Mouse (Mus musculus) kidney, postnatal 10 days (tissue): Measurements from ENCODE around the gene Tnfsf14.

Experiments
- DNase-seq: peaks from one replicate; pipeline ENCODE4 v3.0.0; 2021; ENCODE audit warnings: mixed read lengths

Tnfsf14 gene

GRCm38 (mm10) chr17:57201841-57202724 is 8.1 kb upstream of the Tnfsf14 start:
- DNase-seq, result no peak

- no peak for DNase-seq
Measured at GRCm38 (mm10) chr17:57198252-57198651, 4.3 kb upstream of the Tnfsf14 start.

- DNase-seq, result no peak
Measured at GRCm38 (mm10) chr17:57195326-57196010, 1.5 kb upstream of the Tnfsf14 start.

GRCm38 (mm10) chr17:57194771-57195170 is 794 bp upstream of the Tnfsf14 start:
- DNase-seq, result no peak

GRCm38 (mm10) chr17:57188510-57189192 is 5.3 kb downstream of the Tnfsf14 start:
- no peak for DNase-seq

- no peak for DNase-seq
Measured at GRCm38 (mm10) chr17:57185641-57186040, 8.3 kb downstream of the Tnfsf14 start.

GRCm38 (mm10) chr17:57182871-57183270 is 11.1 kb downstream of the Tnfsf14 start:
- no peak for DNase-seq

GRCm38 (mm10) chr17:57180363-57180762 is 13.6 kb downstream of the Tnfsf14 start:
- DNase-seq, result peak; percentile 28

GRCm38 (mm10) chr17:57173351-57173750 is 20.6 kb downstream of the Tnfsf14 start:
- no peak for DNase-seq

GRCm38 (mm10) chr17:57172378-57172777 is 21.6 kb downstream of the Tnfsf14 start:
- no peak for DNase-seq

GRCm38 (mm10) chr17:57170616-57171260 is 23.2 kb downstream of the Tnfsf14 start:
- no peak for DNase-seq

- peak; percentile 95 for DNase-seq
Measured at GRCm38 (mm10) chr17:57166800-57167791, 26.9 kb downstream of the Tnfsf14 start.

GRCm38 (mm10) chr17:57153787-57154186 is 40.2 kb downstream of the Tnfsf14 start:
- DNase-seq, result no peak

GRCm38 (mm10) chr17:57153006-57153405 is 41.0 kb downstream of the Tnfsf14 start:
- DNase-seq, result no peak

- DNase-seq, result peak; percentile 21
Measured at GRCm38 (mm10) chr17:57148994-57149803, 44.8 kb downstream of the Tnfsf14 start, which contains the start of gene Cd70. TSS of gene Cd70 (minus strand) at chr17:57149777.

GRCm38 (mm10) chr17:57148343-57148742 is 45.6 kb downstream of the Tnfsf14 start:
- DNase-seq, result no peak

- no peak for DNase-seq
Measured at GRCm38 (mm10) chr17:57145115-57145514, 48.9 kb downstream of the Tnfsf14 start.

GRCm38 (mm10) chr17:57143704-57144103 is 50.3 kb downstream of the Tnfsf14 start:
- no peak for DNase-seq

- no peak for DNase-seq
Measured at GRCm38 (mm10) chr17:57139708-57140107, 54.3 kb downstream of the Tnfsf14 start.
